Mouse (Mus musculus) cerebellum, postnatal 10 days (tissue): ENCODE data around the gene Fcrl5.

ENCODE experiments used
- DNase-seq, 2 experiments: peaks; one replicate each; pipeline ENCODE4 v3.0.0; 2021; ENCODE audit warnings: mixed read lengths in 2 of 2

Gene Fcrl5

DNA sequence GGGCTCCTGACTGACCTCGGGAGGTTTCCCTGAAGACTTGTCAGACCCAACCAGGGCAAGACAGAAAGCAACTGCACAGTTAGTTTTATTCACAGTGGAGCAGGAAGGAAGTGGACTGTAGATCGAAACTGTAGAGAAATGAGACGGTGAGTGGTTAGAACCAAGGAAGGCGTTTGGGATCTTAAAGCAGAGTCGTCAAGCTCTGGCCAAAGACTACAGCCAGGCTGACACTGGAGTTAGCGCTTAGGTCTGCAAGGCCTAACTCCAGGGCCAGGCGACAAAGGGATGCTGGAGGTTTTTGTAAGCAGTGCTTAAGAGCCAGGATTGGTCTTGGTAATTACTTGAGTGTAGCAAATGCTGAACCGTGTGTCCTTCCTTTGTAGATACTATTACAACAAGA, 93.3 kb downstream of the Fcrl5 start:
- DNase-seq, result no peak

DNA sequence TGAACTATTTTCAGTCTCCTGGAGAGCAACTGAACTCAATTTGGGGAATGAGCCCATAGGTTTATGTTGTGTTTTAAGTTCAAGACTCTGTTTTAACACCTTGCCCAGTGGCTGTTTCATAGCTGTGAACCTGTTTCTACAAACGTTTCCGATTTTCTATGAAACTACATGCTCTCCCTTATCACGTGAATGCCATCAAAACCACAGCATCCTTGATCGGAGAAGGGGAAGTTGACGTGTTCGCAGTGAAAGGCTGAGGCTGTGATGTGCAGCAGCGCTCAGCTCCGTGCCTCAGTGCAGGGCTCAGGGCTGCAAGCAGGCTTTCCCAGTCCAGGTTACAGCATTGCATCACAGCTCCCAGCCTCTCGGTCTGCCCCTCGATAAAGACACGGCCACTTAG, 94.0 kb downstream of the Fcrl5 start:
- no peak for DNase-seq

DNA sequence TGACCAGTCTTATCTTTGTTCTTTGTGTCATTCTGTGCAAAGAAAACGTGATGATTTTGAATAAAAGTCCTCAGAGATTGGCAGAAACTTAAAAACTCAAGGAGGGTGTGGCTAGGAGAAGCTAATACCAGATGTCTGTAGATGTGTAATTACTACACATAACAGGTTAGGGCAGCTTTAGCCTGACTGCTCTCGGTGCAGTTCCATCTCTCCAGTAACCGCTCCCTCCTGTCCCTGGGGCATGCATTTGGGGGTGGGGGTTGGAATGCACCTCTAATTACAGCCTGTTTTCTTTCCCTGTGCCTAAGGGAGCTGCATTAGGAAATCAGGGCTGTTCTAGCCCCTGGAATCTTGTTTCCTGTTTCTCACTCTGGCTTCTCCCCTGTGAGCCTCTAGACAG, 94.7 kb downstream of the Fcrl5 start:
- no peak for DNase-seq

DNA sequence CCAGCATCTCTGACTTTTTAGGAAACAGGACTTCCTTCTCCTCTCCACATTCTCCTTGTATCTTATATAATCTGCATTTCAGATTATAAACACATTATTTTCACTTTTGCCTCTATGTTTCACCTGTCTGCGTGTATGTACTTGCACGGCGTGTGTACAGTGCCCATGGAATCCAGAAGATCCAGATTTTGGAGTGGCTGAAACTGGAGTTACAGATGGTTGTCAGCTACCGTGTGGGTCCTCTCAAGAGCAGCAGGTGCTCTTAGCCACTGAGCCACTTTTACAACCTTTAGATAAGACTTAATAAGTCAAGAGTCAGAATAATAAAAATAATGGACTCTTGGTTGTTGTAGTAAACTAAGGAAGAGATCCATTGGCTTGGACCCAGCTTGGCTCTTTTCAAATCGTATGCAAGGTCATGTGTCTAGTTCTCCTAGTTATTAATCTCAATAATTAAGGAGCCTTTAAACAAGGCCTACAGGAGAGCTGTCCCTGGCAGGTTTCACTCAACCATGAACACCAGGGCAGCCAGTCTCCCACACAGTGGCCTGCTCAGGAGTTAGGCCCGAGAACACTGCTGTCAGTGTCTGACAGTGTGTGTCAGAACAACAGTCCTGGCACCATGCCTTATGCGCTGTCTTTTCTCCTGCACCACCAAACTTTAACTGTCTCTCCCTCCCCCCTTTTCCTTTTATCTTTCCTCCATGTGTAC, 98.2 kb downstream of the Fcrl5 start:
- DNase-seq, result no peak

DNA sequence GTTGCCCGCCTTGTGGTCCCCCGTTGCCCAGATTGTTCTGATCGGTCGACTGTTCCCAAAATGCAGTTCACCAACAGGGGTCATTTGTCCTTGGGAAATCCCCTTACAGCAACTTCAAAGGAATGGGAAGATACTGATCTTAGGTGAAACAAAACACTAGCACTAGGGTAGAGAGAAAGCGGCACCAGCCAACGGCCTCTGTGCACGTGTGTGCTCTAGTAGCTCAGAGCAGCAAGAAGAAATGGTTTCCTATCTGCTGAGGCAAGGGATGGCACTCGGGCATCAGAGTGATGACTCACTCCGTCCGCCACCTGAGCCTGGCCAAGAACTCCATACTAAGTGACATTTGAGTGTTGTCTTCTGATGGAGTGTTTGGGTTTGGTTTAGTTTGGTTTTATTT, 102.5 kb downstream of the Fcrl5 start:
- no peak for DNase-seq

DNA sequence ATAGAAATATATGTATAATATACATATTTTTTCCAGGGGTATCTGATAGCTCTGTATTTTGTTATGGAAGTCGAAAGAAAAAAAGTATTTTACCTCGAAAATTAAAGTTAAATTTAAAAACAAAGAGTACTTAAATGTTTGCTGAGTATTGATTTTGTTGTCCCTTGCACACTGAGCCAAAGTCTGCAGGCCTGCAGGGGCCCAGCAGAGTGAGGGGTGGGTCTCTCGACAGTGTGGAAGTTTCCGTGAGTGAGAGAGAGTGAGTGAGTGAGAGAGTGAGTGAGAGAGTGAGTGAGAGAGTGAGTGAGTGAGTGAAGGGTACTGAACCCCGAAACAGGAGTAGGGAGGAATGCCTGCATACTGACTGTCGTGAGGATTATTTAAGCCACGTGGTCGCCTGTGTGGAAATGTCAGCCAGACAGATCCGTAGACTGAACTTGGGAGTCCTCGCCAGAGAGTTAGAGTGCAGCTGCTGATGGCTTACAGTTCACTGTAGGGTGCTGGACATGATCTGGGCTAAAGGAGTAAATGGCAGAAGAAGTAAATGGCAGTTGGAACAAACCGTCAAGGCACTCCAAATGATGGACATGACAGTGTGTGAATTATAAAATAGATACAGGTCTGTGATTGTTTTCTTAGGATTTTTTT, 104.6 kb downstream of the Fcrl5 start:
- DNase-seq, result no peak

DNA sequence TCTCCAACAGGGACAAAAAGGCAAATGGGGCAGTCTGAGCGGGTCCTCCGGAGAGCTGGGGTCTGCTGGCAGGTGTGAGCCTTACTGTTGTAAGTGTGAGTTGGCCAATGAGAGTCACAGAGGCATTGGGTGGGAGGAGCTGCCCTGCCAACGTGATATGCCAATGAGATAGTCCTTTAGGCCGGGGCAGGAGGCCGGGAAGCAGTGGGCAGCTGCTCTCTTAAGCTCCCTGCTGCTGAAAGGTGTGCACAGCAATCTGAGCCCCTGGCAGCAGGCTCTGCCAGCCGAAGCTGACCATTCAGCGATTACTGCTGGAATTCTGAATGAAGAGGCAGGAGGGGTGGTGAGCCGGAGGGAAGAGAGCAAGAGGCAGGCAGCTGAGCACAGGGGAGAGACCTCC, 105.1 kb downstream of the Fcrl5 start:
- DNase-seq, result peak; percentile 51

DNA sequence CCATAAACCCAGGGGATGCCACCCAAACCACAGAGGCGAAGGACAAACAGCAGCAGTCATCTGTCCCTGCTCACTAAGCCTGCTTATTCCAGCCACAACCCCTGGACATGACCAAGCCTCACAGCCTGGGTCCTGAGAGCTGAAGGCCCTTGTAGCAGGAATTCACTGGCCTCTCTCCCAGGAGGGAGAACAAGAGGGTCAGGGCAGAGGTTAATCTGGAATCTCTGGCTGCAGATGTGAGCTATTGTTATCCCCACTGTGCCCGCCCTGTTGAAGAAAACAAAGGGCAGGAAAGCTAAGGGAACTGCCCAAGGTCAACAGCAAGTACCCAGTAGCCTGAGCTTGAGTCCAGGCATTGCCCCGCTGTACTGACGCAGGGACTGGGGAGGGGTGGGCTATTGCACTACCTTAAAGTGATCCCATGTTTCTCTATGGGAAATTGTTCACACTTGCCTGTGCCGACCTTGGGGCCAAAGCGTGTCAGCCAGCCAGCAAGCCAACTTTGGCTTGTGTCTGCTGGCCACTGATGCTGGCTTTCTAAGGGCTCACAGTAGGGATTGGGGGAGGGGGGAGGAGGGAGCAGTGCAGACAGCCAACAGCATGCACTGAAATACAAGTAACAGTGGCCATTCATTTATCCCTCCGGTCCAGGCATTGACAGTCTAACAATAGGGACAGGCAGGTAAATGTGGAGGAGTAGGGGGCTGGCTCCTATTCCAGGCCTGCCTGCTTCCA, 107.1 kb downstream of the Fcrl5 start:
- peak; percentile 67 to 71 for DNase-seq

DNA sequence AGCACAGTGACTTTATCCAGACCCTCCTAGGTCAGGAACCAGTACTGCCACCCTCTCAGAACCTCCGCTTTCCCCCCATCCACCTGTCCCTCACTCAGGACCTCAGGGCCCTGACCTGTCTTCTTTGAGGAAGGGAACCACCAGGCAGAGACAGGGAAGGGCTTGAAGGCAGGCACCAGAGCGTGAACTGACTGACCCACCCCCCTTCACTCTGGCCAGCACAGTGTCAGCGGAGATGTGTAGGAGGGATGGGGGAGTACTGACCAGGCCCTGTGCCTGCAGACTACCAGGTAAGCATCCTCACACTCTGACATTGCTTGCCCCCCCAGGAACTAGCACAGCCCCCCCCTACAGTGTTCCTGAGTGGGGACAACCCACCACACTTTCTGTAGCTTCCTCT, 110.0 kb downstream of the Fcrl5 start:
- DNase-seq, result no peak

DNA sequence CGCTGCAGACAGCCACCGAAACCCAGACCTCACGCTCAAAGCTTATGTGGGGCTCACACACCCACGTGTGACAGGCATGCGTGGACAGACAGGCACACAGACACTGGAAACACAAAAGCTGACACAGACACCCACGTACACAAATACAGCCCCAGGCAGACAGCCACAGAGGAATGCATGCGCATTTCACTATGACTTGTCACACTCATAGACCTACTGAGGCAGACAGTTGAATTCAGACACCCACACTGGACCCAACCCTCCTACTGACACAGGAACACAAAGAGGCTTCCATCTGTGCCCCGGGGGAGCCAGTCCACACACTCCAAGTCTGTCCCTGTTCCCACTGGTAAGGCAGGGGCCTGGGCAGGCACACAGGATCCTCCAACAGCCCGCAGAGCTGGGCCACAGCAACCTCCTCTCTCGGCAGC, 110.7 kb downstream of the Fcrl5 start:
- DNase-seq, result no peak

DNA sequence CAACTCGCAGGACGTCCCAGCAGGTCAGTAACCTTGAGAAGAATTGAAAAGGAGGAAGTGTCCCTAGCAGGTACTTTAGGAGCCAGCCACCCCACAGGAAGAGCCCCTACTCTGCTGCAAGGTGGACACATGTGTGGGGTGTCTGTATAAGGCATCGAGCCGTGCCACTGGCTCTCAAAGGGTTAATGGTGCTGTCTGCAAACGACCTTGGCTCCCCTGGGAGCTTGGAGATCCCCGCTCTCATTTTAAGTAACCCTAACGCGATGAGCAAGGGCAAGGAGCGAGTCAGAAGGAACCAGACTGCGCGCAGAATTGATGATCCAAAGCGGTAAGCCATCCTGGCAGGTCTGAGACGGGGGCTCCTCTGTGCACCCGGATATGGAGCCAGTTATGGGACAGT, 114.3 kb downstream of the Fcrl5 start:
- DNase-seq, result no peak
